In the genomic region with DNA sequence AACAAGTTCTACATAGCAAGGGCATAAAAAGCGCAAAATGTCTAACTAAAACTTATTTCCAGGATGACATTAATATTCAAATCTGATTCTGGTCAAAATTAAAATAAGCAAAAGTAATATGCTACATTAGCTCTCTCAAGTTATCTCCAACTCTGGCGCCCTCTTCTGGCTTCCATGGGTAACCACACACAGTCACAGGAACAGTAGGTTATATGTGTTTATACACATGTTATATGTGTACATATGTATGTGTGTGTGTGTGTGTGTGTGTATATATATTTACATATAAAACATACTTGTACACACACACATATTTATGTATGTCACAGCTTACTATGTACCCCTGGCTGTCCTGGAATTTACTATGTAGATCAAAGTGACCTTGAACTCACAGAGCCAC, we compare ENCODE assay signal across 9 mouse cellular contexts. TPM values are rescaled to one million over a fixed set of nuclear protein-coding genes. Genes with fewer than 3 reads are reported as not detected.
DNase-seq lines count a peak whose midpoint lies in the region; ATAC-seq and TF ChIP-seq lines count a peak whose summit lies in the region.
"Had no signal": no experiment of that assay in that cellular context is flagged by ENCODE, and none has a peak within 500 bp of the region (broad histone marks: within the 10 kb centered on the region; RNA-seq: fewer than 3 reads in every experiment).

No protein-coding gene starts in this region.

- no peak overlapping the region for H3K4me2 ChIP-seq in liver, embryonic 14.5 days (ENCODE audit: low read depth)
- H3K4me2 ChIP-seq: neural tube, embryonic 12.5 days had no signal

- ATAC-seq in liver, embryonic 14.5 days (ENCODE audit: insufficient read depth) = no peak

- H3K4me3 ChIP-seq in heart, adult 2 months = no peak overlapping the region
- no peak overlapping the region for H3K4me3 ChIP-seq in cortical plate, adult 2 months (ENCODE audit: insufficient read depth, low read length)
- no peak overlapping the region for H3K4me3 ChIP-seq in liver, embryonic 14.5 days (ENCODE audit: insufficient read depth in 1 of 2, low read depth in 2 of 2, low read length in 2 of 2)
- no peak overlapping the region for H3K4me3 ChIP-seq in spleen, adult 2 months (ENCODE audit: extremely low read depth, insufficient read depth, insufficient read length)
- H3K4me3 ChIP-seq: neural tube, embryonic 12.5 days had no signal

- WGBS in heart, adult 2 months = 70% methylated on average over 2 of the region's 2 CpGs
- WGBS in liver, embryonic 14.5 days (ENCODE audit: insufficient replicate concordance) = 47% methylated on average over 2 of the region's 2 CpGs
- 75% methylated on average over 2 of the region's 2 CpGs for WGBS in spleen, adult 2 months

- no peak overlapping the region for H3K9ac ChIP-seq in heart, adult 2 months (ENCODE audit: low read depth, low read length)
- no peak overlapping the region for H3K9ac ChIP-seq in liver, embryonic 14.5 days (replicated peaks)
- H3K9ac ChIP-seq: neural tube, embryonic 12.5 days had no signal

- H3K4me1 ChIP-seq in heart, adult 2 months (ENCODE audit: control insufficient read depth, insufficient read depth, low read length) = no peaks in the 10 kb centered on the region; the same call in 1 of the 2 replicates
- H3K4me1 ChIP-seq in cortical plate, adult 2 months (ENCODE audit: control insufficient read depth, insufficient read depth, low read length) = no peaks in the 10 kb centered on the region
- no peaks in the 10 kb centered on the region for H3K4me1 ChIP-seq in liver, embryonic 14.5 days (replicated peaks; ENCODE audit: control insufficient read depth in 2 of 2, insufficient read depth in 2 of 2, low read length in 1 of 2)
- 0 out of 2 replicates have a peak, but pooled peaks cover 2% of the 10 kb centered on the region for H3K4me1 ChIP-seq in spleen, adult 2 months (ENCODE audit: control insufficient read depth, insufficient read depth, insufficient read length)
- H3K4me1 ChIP-seq: neural tube, embryonic 12.5 days had no signal

- intact Hi-C loops in heart, adult 2 months (cut with DNase I) = no loop called here

- no peaks in the 10 kb centered on the region for H3K9me3 ChIP-seq in liver, embryonic 14.5 days (ENCODE audit: control insufficient read depth, low read length)
- H3K9me3 ChIP-seq: neural tube, embryonic 12.5 days had no signal

- no peak for TF ChIP-seq POLR2A in heart, adult 2 months (IDR thresholded peaks at IDR 0.05; ENCODE audit: insufficient read depth, low read depth, low read length)
- no peak for TF ChIP-seq POLR2A in cortical plate, adult 2 months (IDR thresholded peaks at IDR 0.05; ENCODE audit: extremely low read depth, insufficient read depth, low read length)
- no peak for TF ChIP-seq POLR2A in spleen, adult 2 months (IDR thresholded peaks at IDR 0.05; ENCODE audit: low read depth, low read length)

- TF ChIP-seq EP300 in heart, adult 2 months (IDR thresholded peaks at IDR 0.05; ENCODE audit: insufficient read depth, low read depth, low read length) = no peak
- no peak for TF ChIP-seq EP300 in liver, embryonic 14.5 days (IDR thresholded peaks at IDR 0.05; ENCODE audit: low read depth)

- no peak for DNase-seq in heart, adult 2 months
- no peak for DNase-seq in heart, adult 11 months
- DNase-seq in right cerebral cortex, postnatal 14 days = peak; percentile 28
- no peak for DNase-seq in right cerebral cortex, postnatal 36 days (ENCODE audit: low spot score in 2 of 2)
- peak in 2 of 3 experiments; percentile 17 to 43 for DNase-seq in liver, embryonic 14.5 days (ENCODE audit: low read depth in 3 of 3, low spot score in 3 of 3)
- DNase-seq in spleen, adult 2 months (ENCODE audit: low read depth in 1 of 2, low spot score in 2 of 2) = peak; percentile 40 to 50
- DNase-seq in cerebellum, adult 18-20 months = no peak

- TF ChIP-seq CTCF in heart, adult 2 months (IDR thresholded peaks at IDR 0.05) = peak; percentile 81
- TF ChIP-seq CTCF in cortical plate, adult 2 months (IDR thresholded peaks at IDR 0.05; ENCODE audit: extremely low read depth, insufficient read depth, low read length) = peak; percentile 28; the same call in 1 of the 2 replicates
- TF ChIP-seq CTCF in liver, embryonic 14.5 days (IDR thresholded peaks at IDR 0.05; ENCODE audit: low read depth) = peak; percentile 62; the same call in 1 of the 2 replicates
- peak; percentile 6; the same call in 1 of the 2 replicates for TF ChIP-seq CTCF in spleen, adult 2 months (IDR thresholded peaks at IDR 0.05; ENCODE audit: extremely low read depth, insufficient read depth, insufficient read length, insufficient replicate concordance)

- H3K79me2 ChIP-seq in heart, adult 2 months (replicated peaks; ENCODE audit: control insufficient read depth, insufficient read depth, low read length) = no peaks in the 10 kb centered on the region

- no peaks in the 10 kb centered on the region for H3K27me3 ChIP-seq in heart, adult 2 months (ENCODE audit: control insufficient read depth, insufficient read depth, low read length)
- H3K27me3 ChIP-seq in liver, embryonic 14.5 days (ENCODE audit: control insufficient read depth, insufficient read depth, low read length) = no peaks in the 10 kb centered on the region
- H3K27me3 ChIP-seq in spleen, adult 2 months (ENCODE audit: control insufficient read depth, insufficient read depth, low read length) = no peaks in the 10 kb centered on the region
- H3K27me3 ChIP-seq: neural tube, embryonic 12.5 days had no signal

- peaks cover 29% of the 10 kb centered on the region for H3K36me3 ChIP-seq in heart, adult 2 months (ENCODE audit: control insufficient read depth, insufficient read depth, low read length)
- peaks cover 11% of the 10 kb centered on the region for H3K36me3 ChIP-seq in liver, embryonic 14.5 days (replicated peaks; ENCODE audit: control insufficient read depth, insufficient read depth, low read depth)
- H3K36me3 ChIP-seq in spleen, adult 2 months (ENCODE audit: control insufficient read depth, insufficient read depth, low read length) = peaks cover 29% of the 10 kb centered on the region

- H3K27ac ChIP-seq in heart, adult 2 months = no peak overlapping the region
- H3K27ac ChIP-seq in cortical plate, adult 2 months (ENCODE audit: insufficient read depth, low read length) = no peak overlapping the region
- no peak overlapping the region for H3K27ac ChIP-seq in liver, embryonic 14.5 days
- no peak overlapping the region for H3K27ac ChIP-seq in spleen, adult 2 months (ENCODE audit: insufficient read depth, low read length)
- H3K27ac ChIP-seq: neural tube, embryonic 12.5 days had no signal

RNA-seq across cellular contexts. Expression of a gene that starts 7.6 kb away (rescaled TPM):
- 10 to 100 TPM; 19.3 to 21.2 TPM for total RNA-seq in heart, adult 2 months (2021)
- polyA plus RNA-seq in heart, adult 2 months (2012; rRNA removed) = 11.7 and 30.0 TPM in 2 replicates
- polyA plus RNA-seq in cortical plate, adult 2 months (2012; rRNA removed) = 37.8 and 39.0 TPM in 2 replicates
- 7.0 and 7.2 TPM in 2 replicates for polyA plus RNA-seq in liver, embryonic 14.5 days (2012; rRNA removed)
- 6.6 and 7.4 TPM in 2 replicates for polyA plus RNA-seq in liver, embryonic 14.5 days (2014; fragmentation: Nextera tagmentation; extraction: Ambion mirVana)
- 6.1 and 6.3 TPM in 2 replicates for polyA plus RNA-seq in spleen, adult 2 months (2012; rRNA removed)

RNA-seq across cellular contexts. Expression of a gene that starts 8.6 kb away (rescaled TPM):
- 1 to 10 TPM; 6.7 to 8.1 TPM for total RNA-seq in heart, adult 2 months (2021)
- 6.0 and 9.9 TPM in 2 replicates for polyA plus RNA-seq in heart, adult 2 months (2012; rRNA removed)
- polyA plus RNA-seq in cortical plate, adult 2 months (2012; rRNA removed) = 9.8 and 11.6 TPM in 2 replicates
- 1.5 and 2.0 TPM in 2 replicates for polyA plus RNA-seq in liver, embryonic 14.5 days (2012; rRNA removed)
- 2.5 and 2.8 TPM in 2 replicates for polyA plus RNA-seq in liver, embryonic 14.5 days (2014; fragmentation: Nextera tagmentation; extraction: Ambion mirVana)
- polyA plus RNA-seq in spleen, adult 2 months (2012; rRNA removed) = 5.9 and 6.8 TPM in 2 replicates

RNA-seq across cellular contexts. Expression of a gene that starts 38.2 kb away (rescaled TPM):
- total RNA-seq in heart, adult 2 months (2021) = 1,000 to 10,000 TPM; 1,394 to 1,524 TPM
- polyA plus RNA-seq in heart, adult 2 months (2012; rRNA removed) = 304 and 520 TPM in 2 replicates
- polyA plus RNA-seq in cortical plate, adult 2 months (2012; rRNA removed) = 178 and 181 TPM in 2 replicates
- 5.8 and 9.4 TPM in 2 replicates for polyA plus RNA-seq in liver, embryonic 14.5 days (2012; rRNA removed)
- 24.4 and 31.5 TPM in 2 replicates for polyA plus RNA-seq in liver, embryonic 14.5 days (2014; fragmentation: Nextera tagmentation; extraction: Ambion mirVana)
- 17.4 and 17.9 TPM in 2 replicates for polyA plus RNA-seq in spleen, adult 2 months (2012; rRNA removed)

Comparison
In these comparisons a context has a peak if more than half of its experiments do, and no peak if none do; other contexts are left out.
1. DNase-seq: peak in right cerebral cortex, postnatal 14 days (single experiment), liver, embryonic 14.5 days (2 of 3) and spleen, adult 2 months (2 of 2); none in heart, adult 2 months (0 of 2), heart, adult 11 months (single experiment), right cerebral cortex, postnatal 36 days (0 of 2) and cerebellum, adult 18-20 months (0 of 2).
2. CTCF ChIP-seq: peak in every context shown above with its lines; median percentile 81 in heart, adult 2 months; 62 in liver, embryonic 14.5 days; 28 in cortical plate, adult 2 months; 6 in spleen, adult 2 months.